In genomic region chr13:16670736-16671135, GRCm38 (mm10) we compare ENCODE assay signal across 20 mouse cellular contexts.
A peak's percentile ranks its signal among the peaks of the same experiment; 100 is the strongest.
DNase-seq lines count a peak whose midpoint lies in the region; ATAC-seq and TF ChIP-seq lines count a peak whose summit lies in the region.
"Had no signal": no experiment of that assay in that cellular context is flagged by ENCODE, and none has a peak within 500 bp of the region (broad histone marks: within the 10 kb centered on the region; RNA-seq: fewer than 3 reads in every experiment).

No protein-coding gene starts in this region.

- no peak for TF ChIP-seq POLR2A in embryonic fibroblast, embryonic 13.5 days (IDR thresholded peaks at IDR 0.05; ENCODE audit: low read depth, low read length)

- intact Hi-C loops in heart, postnatal 25 days (cut with DNase I) = no loop called here

- no peaks in the 10 kb centered on the region for H3K27me3 ChIP-seq in heart, postnatal 0 days (ENCODE audit: control insufficient read depth, insufficient read depth, low read length)
- no peaks in the 10 kb centered on the region for H3K27me3 ChIP-seq in liver, postnatal 0 days (ENCODE audit: insufficient read depth, low read length)
- H3K27me3 ChIP-seq in kidney, embryonic 15.5 days = no peaks in the 10 kb centered on the region
- H3K27me3 ChIP-seq: embryonic facial prominence, embryonic 15.5 days; heart, embryonic 15.5 days; hindbrain, embryonic 12.5 days had no signal

- no peak for TF ChIP-seq EP300 in heart, postnatal 0 days (IDR thresholded peaks at IDR 0.05; ENCODE audit: low read depth)
- TF ChIP-seq EP300 in liver, postnatal 0 days (IDR thresholded peaks at IDR 0.05; ENCODE audit: low read depth) = no peak

- ATAC-seq in heart, postnatal 0 days (ENCODE audit: insufficient read depth, low read depth) = no peak
- ATAC-seq in liver, postnatal 0 days = no peak
- ATAC-seq in kidney, embryonic 15.5 days (replicated peaks; ENCODE audit: low FRiP score) = no peak
- ATAC-seq: forebrain, postnatal 0 days; hindbrain, embryonic 16.5 days had no signal

- no peaks in the 10 kb centered on the region for H3K9me3 ChIP-seq in heart, postnatal 0 days (replicated peaks; ENCODE audit: control insufficient read depth, low read length)
- H3K9me3 ChIP-seq in liver, postnatal 0 days (ENCODE audit: low read length) = no peaks in the 10 kb centered on the region
- no peaks in the 10 kb centered on the region for H3K9me3 ChIP-seq in kidney, embryonic 15.5 days (replicated peaks)
- H3K9me3 ChIP-seq: embryonic facial prominence, embryonic 15.5 days; heart, embryonic 15.5 days; hindbrain, embryonic 12.5 days had no signal

- no peak overlapping the region for H3K27ac ChIP-seq in heart, postnatal 0 days (ENCODE audit: low read depth)
- H3K27ac ChIP-seq in embryonic fibroblast, embryonic 13.5 days (ENCODE audit: insufficient read depth, low read length) = peak overlapping the region; percentile 90
- no peak overlapping the region for H3K27ac ChIP-seq in liver, postnatal 0 days (ENCODE audit: low read depth)
- H3K27ac ChIP-seq in kidney, embryonic 15.5 days = no peak overlapping the region
- H3K27ac ChIP-seq: embryonic facial prominence, embryonic 15.5 days; heart, adult 2 months; heart, embryonic 15.5 days; hindbrain, embryonic 12.5 days had no signal

- H3K4me1 ChIP-seq in heart, postnatal 0 days (ENCODE audit: control insufficient read depth, insufficient read depth) = no peaks in the 10 kb centered on the region
- peaks cover 3% of the 10 kb centered on the region; the same call in 1 of the 2 replicates for H3K4me1 ChIP-seq in embryonic fibroblast, embryonic 13.5 days (ENCODE audit: control insufficient read depth, insufficient read depth, low read length)
- no peaks in the 10 kb centered on the region for H3K4me1 ChIP-seq in liver, postnatal 0 days (ENCODE audit: insufficient read depth)
- H3K4me1 ChIP-seq in kidney, embryonic 15.5 days = no peaks in the 10 kb centered on the region
- H3K4me1 ChIP-seq: embryonic facial prominence, embryonic 15.5 days; hindbrain, embryonic 12.5 days had no signal

- H3K9ac ChIP-seq in heart, postnatal 0 days (replicated peaks; ENCODE audit: low read depth, low read length) = no peak overlapping the region
- H3K9ac ChIP-seq in liver, postnatal 0 days (replicated peaks) = no peak overlapping the region
- H3K9ac ChIP-seq in kidney, embryonic 15.5 days = no peak overlapping the region
- H3K9ac ChIP-seq: embryonic facial prominence, embryonic 15.5 days; forebrain, postnatal 0 days; heart, embryonic 15.5 days; hindbrain, embryonic 12.5 days had no signal

- TF ChIP-seq CTCF in heart, postnatal 0 days (IDR thresholded peaks at IDR 0.05; ENCODE audit: low read depth) = no peak
- TF ChIP-seq CTCF in embryonic fibroblast, embryonic 13.5 days (IDR thresholded peaks at IDR 0.05; ENCODE audit: borderline replicate concordance, insufficient read depth, low read length) = no peak
- no peak for TF ChIP-seq CTCF in liver, postnatal 0 days (IDR thresholded peaks at IDR 0.05; ENCODE audit: low read depth)

- no peaks in the 10 kb centered on the region for H3K36me3 ChIP-seq in heart, postnatal 0 days (replicated peaks; ENCODE audit: control insufficient read depth, insufficient read depth, low read length)
- H3K36me3 ChIP-seq in liver, postnatal 0 days (replicated peaks; ENCODE audit: insufficient read depth, low read length) = no peaks in the 10 kb centered on the region
- no peaks in the 10 kb centered on the region for H3K36me3 ChIP-seq in kidney, embryonic 15.5 days
- H3K36me3 ChIP-seq: embryonic facial prominence, embryonic 15.5 days; heart, embryonic 15.5 days; hindbrain, embryonic 12.5 days had no signal

- DNase-seq in cerebellum, postnatal 10 days = peak; percentile 24 to 25
- no peak for DNase-seq in cerebellum, adult 18-20 months
- peak; percentile 18 for DNase-seq in heart, postnatal 0 days (ENCODE audit: low spot score)
- DNase-seq in heart, postnatal 25 days (ENCODE audit: low spot score) = no peak
- DNase-seq in NIH3T3 (ENCODE audit: low read depth) = peak; percentile 43
- no peak for DNase-seq in liver, postnatal 0 days
- DNase-seq: adrenal gland, postnatal 14 days; cerebellum, adult 2 months; forebrain, postnatal 0 days; gastrocnemius, postnatal 14 days; heart, adult 2 months; heart, postnatal 36 days; kidney, adult 11 months had no signal

- H3K4me2 ChIP-seq in heart, postnatal 0 days (ENCODE audit: low read depth, low read length) = no peak overlapping the region
- no peak overlapping the region for H3K4me2 ChIP-seq in liver, postnatal 0 days (ENCODE audit: low read depth, low read length)
- no peak overlapping the region for H3K4me2 ChIP-seq in kidney, embryonic 15.5 days
- H3K4me2 ChIP-seq: embryonic facial prominence, embryonic 15.5 days; heart, embryonic 11.5 days; heart, embryonic 15.5 days; hindbrain, embryonic 12.5 days had no signal

- H3K4me3 ChIP-seq in heart, postnatal 0 days (ENCODE audit: low read depth, low read length) = no peak overlapping the region
- no peak overlapping the region for H3K4me3 ChIP-seq in embryonic fibroblast, embryonic 13.5 days (ENCODE audit: insufficient read depth, low read length)
- H3K4me3 ChIP-seq in liver, postnatal 0 days (ENCODE audit: low read depth, low read length) = no peak overlapping the region
- H3K4me3 ChIP-seq in kidney, embryonic 15.5 days (replicated peaks) = no peak overlapping the region
- H3K4me3 ChIP-seq: embryonic facial prominence, embryonic 15.5 days; heart, adult 2 months; heart, embryonic 15.5 days; hindbrain, embryonic 12.5 days had no signal

Comparison
In these comparisons a context has a peak if more than half of its experiments do, and no peak if none do; other contexts are left out.
1. DNase-seq: peak in cerebellum, postnatal 10 days (2 of 2), heart, postnatal 0 days (single experiment) and NIH3T3 (single experiment); none in cerebellum, adult 18-20 months (0 of 2), heart, postnatal 25 days (single experiment) and liver, postnatal 0 days (single experiment).